Mouse (Mus musculus) heart, postnatal 0 days (tissue): Measurements from ENCODE around the gene Sept12.

Experiments used
- CTCF ChIP-seq: IDR thresholded peaks from 2 replicates; pipeline ENCODE4 v1.5.1; 2016; ENCODE audit warnings: antibody characterized with exemption, control low read depth, low read depth
- EP300 ChIP-seq: IDR thresholded peaks from 2 replicates; pipeline ENCODE4 v1.6.1; 2016; ENCODE audit warnings: antibody characterized with exemption, low read depth

GRCm38 (mm10) chr16:4998984-4999383, 1.3 kb upstream of the Sept12 start:
- TF ChIP-seq CTCF = no peak
- no peak for TF ChIP-seq EP300
